Comparison of ENCODE assay signal across 14 mouse cellular contexts in genomic region chr4:30039424-30040172, GRCm38 (mm10).
"Had no signal": no experiment of that assay in that cellular context is flagged by ENCODE, and none has a peak within 500 bp of the region (broad histone marks: within the 10 kb centered on the region; RNA-seq: fewer than 3 reads in every experiment).

No protein-coding gene starts in this region.

- H3K27ac ChIP-seq: limb, embryonic 15.5 days; liver, embryonic 12.5 days; neural tube, embryonic 13.5 days; stomach, embryonic 15.5 days had no signal

- H3K4me2 ChIP-seq: limb, embryonic 15.5 days; liver, embryonic 12.5 days; lung, embryonic 14.5 days; neural tube, embryonic 13.5 days; stomach, embryonic 15.5 days had no signal

- H3K4me3 ChIP-seq: limb, embryonic 15.5 days; liver, embryonic 12.5 days; neural tube, embryonic 13.5 days; stomach, embryonic 15.5 days had no signal

- ATAC-seq: intestine, embryonic 16.5 days; liver, embryonic 12.5 days had no signal

- DNase-seq: kidney, adult 8-10 months; kidney, postnatal 25 days; layer of hippocampus, adult 9-11 months; layer of hippocampus, postnatal 36 days; lung, embryonic 14.5 days; lung, postnatal 10 days; lung, postnatal 4 days; thymus, adult 2 months; thymus, postnatal 36 days had no signal

- H3K4me1 ChIP-seq: limb, embryonic 15.5 days; liver, embryonic 12.5 days; neural tube, embryonic 13.5 days; stomach, embryonic 15.5 days had no signal

- H3K36me3 ChIP-seq: limb, embryonic 15.5 days; liver, embryonic 12.5 days; neural tube, embryonic 13.5 days; stomach, embryonic 15.5 days had no signal

- H3K27me3 ChIP-seq: limb, embryonic 15.5 days; liver, embryonic 12.5 days; neural tube, embryonic 13.5 days; stomach, embryonic 15.5 days had no signal

- H3K9me3 ChIP-seq: limb, embryonic 15.5 days; liver, embryonic 12.5 days; neural tube, embryonic 13.5 days; stomach, embryonic 15.5 days had no signal

- H3K9ac ChIP-seq: limb, embryonic 15.5 days; liver, embryonic 12.5 days; lung, embryonic 14.5 days; neural tube, embryonic 13.5 days; stomach, embryonic 15.5 days had no signal
